Mouse (Mus musculus) embryonic stem cell, embryonic (primary cell): ENCODE data around the gene Ttll5.

ENCODE experiments used
- CTCF ChIA-PET, 4 experiments: fragments of 300-600 bp in 2 of 4; fragments of 350-600 bp in 2 of 4; sonication (Branson Sonifier 250); formaldehyde crosslinking; loops; one replicate each; lab custom pipeline; 2022; ENCODE audit warnings: inconsistent platforms in 2 of 4; lab: Charles Lee
- POLR2A ChIA-PET, 4 experiments: fragments of 300-600 bp in 2 of 4; fragments of 350-600 bp in 2 of 4; sonication (Branson Sonifier 250); formaldehyde crosslinking; loops; one replicate each; lab custom pipeline; 2022; ENCODE audit warnings: antibody characterized with exemption in 4 of 4, inconsistent platforms in 1 of 4; lab: Charles Lee

Gene Ttll5

DNA sequence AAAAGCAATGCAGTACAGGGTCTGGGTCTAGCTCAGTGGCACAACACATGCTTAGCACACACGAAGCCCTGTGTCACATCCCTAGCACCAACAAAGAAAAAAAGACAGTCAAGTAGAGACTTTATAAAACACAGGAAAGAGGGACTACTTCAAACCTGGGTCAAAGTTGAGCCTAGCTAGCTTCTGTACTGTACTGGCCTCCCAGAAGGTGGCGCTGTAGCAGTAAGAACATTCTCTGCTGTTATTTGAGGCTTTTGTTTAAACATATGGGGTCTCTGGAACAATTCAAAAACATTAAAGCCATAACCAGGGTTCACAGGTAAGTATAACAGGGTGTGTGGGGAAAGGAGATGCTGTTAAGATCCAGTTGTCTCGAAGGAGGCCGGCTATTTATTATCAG lies 200.0 kb downstream of the Ttll5 start:
- POLR2A ChIA-PET, result interaction anchor here in 2 of 4 experiments (0.6 to 1.4 kb wide), 2 partner anchors 9 to 504 kb away, joined by 3 read pairs; no protein-coding TSS in a partner anchor
- CTCF ChIA-PET, result interaction anchor here (0.6 to 2.5 kb wide), 22 partner anchors 9 to 552 kb away, joined by 3 to 10 read pairs (median 4); partner anchors contain the start of gene Tgfb3 (in 4 of the 4)

DNA sequence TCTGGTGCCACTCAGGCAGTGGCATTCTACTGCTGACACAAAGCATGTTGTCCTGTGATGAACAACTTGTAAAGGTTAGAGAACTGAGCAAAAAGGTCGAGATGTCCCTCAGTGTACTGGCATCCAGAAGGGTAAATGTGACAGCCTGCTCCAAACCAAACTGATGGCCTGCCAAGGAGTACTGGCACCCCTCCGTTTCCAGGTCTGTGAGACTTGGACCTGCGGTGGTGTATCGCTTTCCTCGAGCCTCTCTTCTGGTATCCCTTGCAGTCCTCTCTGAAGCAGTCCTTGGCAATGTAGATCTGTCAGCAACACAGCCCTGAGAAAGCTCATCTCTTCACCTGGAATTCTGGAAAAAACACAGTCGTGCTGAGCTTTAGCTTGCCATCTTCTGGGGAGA lies 201.0 kb downstream of the Ttll5 start:
- CTCF ChIA-PET, result interaction anchor here in 3 of 4 experiments (0.8 to 2.2 kb wide), 9 partner anchors 11 to 70 kb away, joined by 3 to 10 read pairs (median 3); partner anchors contain the start of gene Tgfb3 (in 2 of the 3)

DNA sequence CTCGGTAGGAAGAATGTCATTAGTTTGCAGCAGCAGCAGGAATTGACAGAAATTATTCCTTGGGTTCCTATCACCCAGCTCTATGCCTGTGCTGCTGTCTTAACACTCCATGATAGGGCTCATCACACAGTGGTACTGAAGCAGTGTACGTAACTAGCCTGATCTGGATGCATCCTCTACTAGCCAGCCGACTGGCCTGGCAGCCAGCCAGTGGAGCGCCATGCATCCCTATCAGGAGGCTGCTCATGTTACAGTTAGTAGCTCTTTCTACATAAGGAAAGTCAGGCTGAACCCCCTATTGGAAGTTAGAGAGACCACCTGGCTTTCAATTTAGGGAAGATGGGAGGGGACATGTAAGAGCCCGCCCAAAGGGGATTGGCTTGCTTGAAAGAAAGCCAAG lies 202.5 kb downstream of the Ttll5 start:
- ChIA-PET POLR2A (interaction anchor here in 1 of 4 experiments (1.1 kb wide), 1 partner anchor 11 kb away, joined by 5 read pairs; no protein-coding TSS in a partner anchor), CTCF (no interaction called here)

More for the DNA sequence above, 201.0 kb downstream of the Ttll5 start:
- POLR2A ChIA-PET, result interaction anchor here in 1 of 4 experiments (0.5 to 1.4 kb wide), 3 partner anchors 10 to 271 kb away, joined by 3 read pairs; no protein-coding TSS in a partner anchor

DNA sequence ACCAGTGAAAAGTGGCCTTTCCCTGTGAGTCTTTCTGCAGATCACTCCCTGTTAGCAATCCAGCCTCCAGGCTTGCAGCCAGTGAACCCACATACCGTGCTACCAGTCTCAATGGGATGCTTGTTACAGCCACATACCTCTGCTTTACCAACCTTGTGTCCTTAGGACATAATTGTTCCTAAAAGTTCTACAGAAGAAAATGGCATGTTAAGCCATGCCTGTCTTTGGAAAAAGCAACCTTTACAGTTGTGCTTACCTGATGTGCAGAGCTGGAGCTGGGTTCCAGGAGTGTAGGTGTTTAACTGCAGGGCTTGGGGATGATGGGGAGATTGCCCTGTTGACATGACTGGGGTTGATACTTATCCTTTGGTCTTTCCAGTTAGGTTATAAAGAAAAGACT lies 203.3 kb downstream of the Ttll5 start:
- ChIA-PET POLR2A (interaction anchor here in 1 of 4 experiments (1.1 kb wide), 1 partner anchor 10 kb away, joined by 5 read pairs; no protein-coding TSS in a partner anchor), CTCF (no interaction called here)

GRCm38 (mm10) chr12:86030932-86031331 lies 206.5 kb downstream of the Ttll5 start:
- ChIA-PET POLR2A (interaction anchor here in 2 of 4 experiments (0.6 to 1.9 kb wide), 3 partner anchors 8 to 216 kb away, joined by 3 to 5 read pairs (median 4); no protein-coding TSS in a partner anchor), CTCF (no interaction called here)

GRCm38 (mm10) chr12:86035586-86035985 lies 211.1 kb downstream of the Ttll5 start:
- POLR2A ChIA-PET, result interaction anchor here in 2 of 4 experiments (0.6 kb wide), 2 partner anchors 12 to 999 kb away, joined by 4 to 5 read pairs; no protein-coding TSS in a partner anchor
- CTCF ChIA-PET, result interaction anchor here in 1 of 4 experiments (1.4 kb wide), 1 partner anchor 41 kb away, joined by 3 read pairs; no protein-coding TSS in a partner anchor

DNA sequence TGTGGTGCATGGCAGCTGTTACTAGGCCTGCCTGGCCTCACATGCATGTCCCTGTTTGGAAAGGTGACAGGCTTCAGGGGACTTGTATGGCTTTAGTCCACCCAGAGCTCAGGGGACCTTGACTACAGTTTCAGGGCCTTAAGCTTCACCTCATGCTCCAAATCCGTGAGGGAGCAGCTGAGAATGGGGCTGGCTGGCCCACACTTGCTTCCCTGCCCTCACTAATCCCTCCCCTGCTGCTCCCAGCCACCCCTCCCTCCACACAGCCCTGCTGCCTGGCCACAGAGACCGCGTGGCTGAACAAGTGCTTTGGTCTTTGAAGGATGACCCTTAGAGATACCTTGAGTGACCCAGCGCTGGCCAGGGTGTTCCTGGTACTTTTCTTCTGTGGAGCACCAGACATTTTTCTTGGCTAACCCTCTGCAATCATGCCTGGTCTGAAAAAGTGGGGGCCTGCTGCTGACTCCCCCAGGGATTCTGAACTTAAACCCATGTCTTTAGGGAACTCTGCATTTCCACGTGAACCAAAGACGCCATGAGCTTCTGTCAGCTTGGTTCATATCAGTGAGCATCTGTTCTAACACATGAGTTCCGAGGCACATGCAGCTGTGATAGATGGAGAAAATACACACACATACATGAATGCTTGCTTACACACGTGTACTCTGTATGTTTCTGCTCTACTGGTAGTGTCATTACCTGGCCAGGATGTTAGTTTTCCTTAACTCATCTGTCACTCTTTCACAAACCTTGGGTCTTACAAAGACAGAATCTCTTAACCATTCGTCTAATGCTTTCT lies 212.1 kb downstream of the Ttll5 start:
- POLR2A ChIA-PET, result interaction anchor here in 1 of 4 experiments (1.1 to 1.3 kb wide), 2 partner anchors 68 to 84 kb away, joined by 3 to 4 read pairs; no protein-coding TSS in a partner anchor
- CTCF ChIA-PET, result interaction anchor here in 2 of 4 experiments (0.6 to 1.5 kb wide), 4 partner anchors 12 to 42 kb away, joined by 3 to 5 read pairs (median 3); partner anchors contain the start of gene Tgfb3 (in 1 of the 2)

DNA sequence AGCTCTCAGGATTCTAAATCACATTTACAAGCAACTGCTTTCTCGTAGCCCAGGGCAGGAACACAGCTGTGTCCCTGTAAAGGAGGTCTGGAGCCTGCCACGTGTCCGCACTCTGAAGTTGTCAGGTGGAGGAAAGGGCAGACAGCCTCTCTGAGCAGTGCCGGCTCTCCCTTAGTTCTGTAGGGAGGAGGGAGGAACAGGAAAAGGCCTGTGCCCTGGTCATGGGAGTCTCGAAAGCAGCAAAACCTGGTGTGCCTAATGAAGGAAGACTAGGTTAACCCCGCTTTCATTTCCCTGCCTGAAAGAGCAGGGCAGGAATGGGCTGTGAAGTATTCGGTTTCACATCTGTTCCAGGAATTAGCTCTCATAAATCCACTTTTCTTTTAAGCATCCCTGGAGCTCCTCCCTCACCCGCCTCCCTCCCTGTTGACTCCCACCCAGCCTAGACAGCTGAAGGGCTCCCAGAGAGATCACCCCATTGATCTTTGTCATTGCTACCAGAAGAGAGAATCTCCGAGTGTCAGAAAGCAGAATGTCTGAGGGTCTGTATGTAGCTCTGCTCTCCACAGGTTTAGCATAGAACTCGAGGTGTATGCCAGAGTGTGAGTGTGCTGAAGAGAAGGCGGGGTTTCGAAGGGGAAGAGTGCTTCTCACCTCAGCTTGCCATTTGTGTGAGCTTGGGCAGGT lies 212.9 kb downstream of the Ttll5 start:
- CTCF ChIA-PET, result interaction anchor here in 2 of 4 experiments (0.6 to 1.5 kb wide), 4 partner anchors 12 to 41 kb away, joined by 3 to 5 read pairs (median 3); partner anchors contain the start of gene Tgfb3 (in 1 of the 2)

GRCm38 (mm10) chr12:86039078-86039477 lies 214.6 kb downstream of the Ttll5 start:
- ChIA-PET POLR2A (interaction anchor here in 2 of 4 experiments (0.6 to 2.2 kb wide), 4 partner anchors 9 to 310 kb away, joined by 3 to 7 read pairs (median 4); no protein-coding TSS in a partner anchor), CTCF (interaction anchor here in 1 of 4 experiments (0.5 kb wide), 1 partner anchor 246 kb away, joined by 6 read pairs; no protein-coding TSS in a partner anchor)

More for the DNA sequence above, 212.9 kb downstream of the Ttll5 start:
- POLR2A ChIA-PET, result interaction anchor here in 2 of 4 experiments (0.6 to 1.4 kb wide), 7 partner anchors 10 to 1346 kb away, joined by 3 to 5 read pairs (median 3); no protein-coding TSS in a partner anchor

DNA sequence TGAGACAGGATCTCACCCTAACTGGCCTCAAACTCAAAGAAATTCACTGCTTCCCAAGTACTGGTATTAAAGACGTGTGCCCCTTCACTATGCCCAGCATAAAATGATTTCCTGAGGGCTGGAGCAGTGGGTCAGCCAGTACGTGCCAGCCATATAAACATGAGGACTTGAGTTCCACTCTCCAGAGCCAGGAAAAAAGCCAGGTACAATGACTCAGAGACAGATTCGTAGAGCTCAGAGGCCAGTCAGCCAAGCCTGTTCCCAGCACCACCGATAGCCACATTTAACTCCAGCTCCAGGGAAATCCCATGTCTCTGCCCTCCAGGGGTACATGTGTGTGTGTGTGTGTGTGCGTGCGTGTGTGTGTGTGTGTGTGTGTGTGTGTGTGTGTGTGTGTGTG lies 215.3 kb downstream of the Ttll5 start:
- ChIA-PET POLR2A (interaction anchor here in 1 of 4 experiments (0.9 to 2.2 kb wide), 2 partner anchors 10 to 19 kb away, joined by 3 to 5 read pairs; no protein-coding TSS in a partner anchor), CTCF (interaction anchor here in 2 of 4 experiments (0.6 kb wide), 2 partner anchors 293 to 1591 kb away, joined by 3 to 5 read pairs; partner anchors contain the start of gene Flvcr2 (in 1 of the 2))

DNA sequence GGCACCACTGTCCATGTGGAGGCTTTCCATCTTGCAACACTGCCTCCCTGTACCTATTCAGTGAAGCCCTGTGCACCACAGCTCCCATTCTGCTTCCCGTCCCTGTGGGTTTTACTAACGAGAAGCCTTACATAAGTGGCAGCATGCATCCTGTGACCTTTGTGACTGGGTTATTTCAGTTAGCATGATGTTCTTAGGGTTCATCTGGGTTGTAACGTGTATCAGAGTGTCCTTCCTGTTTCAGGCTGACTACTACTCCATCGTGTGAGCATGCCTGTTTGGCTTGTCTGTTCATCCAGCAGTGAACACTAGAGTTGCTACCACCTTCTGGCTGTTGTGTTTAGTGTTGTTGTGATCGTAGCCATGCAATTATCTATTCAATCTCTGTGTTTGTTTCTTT lies 221.7 kb downstream of the Ttll5 start:
- CTCF ChIA-PET, result no interaction called here

DNA sequence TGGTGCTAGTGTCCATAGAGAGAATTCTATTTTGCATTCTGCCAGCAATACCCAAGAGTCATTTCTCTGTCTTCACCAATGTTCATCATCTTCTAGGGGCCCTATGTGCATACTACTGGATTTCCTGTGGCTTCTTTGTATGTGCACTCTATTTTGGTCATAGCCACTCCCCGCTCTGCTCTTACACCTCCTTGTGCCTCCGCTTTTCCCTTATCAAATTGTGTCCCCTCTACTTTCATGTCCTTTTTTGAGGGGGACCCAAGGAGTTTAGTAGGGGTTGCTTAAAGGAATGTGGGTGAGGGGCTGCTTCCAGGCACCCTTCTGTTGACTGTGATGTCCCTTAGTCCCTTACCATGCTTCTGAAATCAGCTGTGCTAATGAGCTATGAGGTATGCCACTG lies 222.3 kb downstream of the Ttll5 start:
- CTCF ChIA-PET, result interaction anchor here in 1 of 4 experiments (0.7 kb wide), 1 partner anchor 1127 kb away, joined by 3 read pairs; no protein-coding TSS in a partner anchor
- POLR2A ChIA-PET, result interaction anchor here in 1 of 4 experiments (0.6 kb wide), 1 partner anchor 11 kb away, joined by 5 read pairs; no protein-coding TSS in a partner anchor

More for the DNA sequence above, 221.7 kb downstream of the Ttll5 start:
- POLR2A ChIA-PET, result no interaction called here

GRCm38 (mm10) chr12:86047376-86047775 lies 222.9 kb downstream of the Ttll5 start:
- CTCF ChIA-PET, result interaction anchor here in 1 of 4 experiments (0.7 kb wide), 1 partner anchor 1126 kb away, joined by 3 read pairs; no protein-coding TSS in a partner anchor
- POLR2A ChIA-PET, result interaction anchor here in 1 of 4 experiments (0.6 kb wide), 1 partner anchor 12 kb away, joined by 5 read pairs; no protein-coding TSS in a partner anchor

GRCm38 (mm10) chr12:86049813-86050212 lies 225.4 kb downstream of the Ttll5 start:
- ChIA-PET POLR2A (interaction anchor here in 1 of 4 experiments (1.2 kb wide), 1 partner anchor 38 kb away, joined by 3 read pairs; no protein-coding TSS in a partner anchor), CTCF (no interaction called here)

- POLR2A ChIA-PET, result no interaction called here
- CTCF ChIA-PET, result no interaction called here
These were observed 227.0 kb downstream of the Ttll5 start for GRCm38 (mm10) chr12:86051477-86051876.

DNA sequence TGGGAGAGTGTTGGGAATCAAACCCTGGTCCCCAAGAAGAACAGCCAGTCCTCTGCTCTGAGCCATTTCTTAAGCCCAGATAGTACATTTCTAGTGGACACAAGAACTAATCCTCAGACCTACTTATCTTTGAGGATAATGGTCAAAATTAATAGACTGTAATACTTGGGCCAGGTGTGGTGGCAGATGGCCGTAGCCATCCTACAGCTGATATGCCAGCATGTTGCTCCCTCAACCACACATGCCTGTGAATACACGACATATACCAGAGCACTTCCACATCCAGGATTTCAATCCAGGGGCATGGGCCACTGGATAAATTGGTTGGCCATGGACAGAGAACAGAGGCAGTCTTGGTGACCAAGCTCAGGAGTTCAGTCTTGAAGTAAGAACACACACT lies 230.8 kb downstream of the Ttll5 start:
- POLR2A ChIA-PET, result no interaction called here
- CTCF ChIA-PET, result no interaction called here

GRCm38 (mm10) chr12:86056976-86057375 lies 232.5 kb downstream of the Ttll5 start:
- ChIA-PET CTCF (interaction anchor here in 1 of 4 experiments (0.6 kb wide), 1 partner anchor 954 kb away, joined by 3 read pairs; no protein-coding TSS in a partner anchor), POLR2A (interaction anchor here in 1 of 4 experiments (1.1 kb wide), 1 partner anchor 15 kb away, joined by 3 read pairs; no protein-coding TSS in a partner anchor)
